Mouse (Mus musculus) urinary bladder, postnatal 36 days (tissue): ENCODE results near the gene Ankrd33.
"Not testable (repeated sequence)": the region's sequence is repeated elsewhere in the genome, so short reads cannot be mapped to it uniquely, and the experiment has no call there.

ENCODE experiments used
- DNase-seq, 2 experiments: peaks; one replicate each; pipeline ENCODE4 v3.0.0; 2022; ENCODE audit warnings: low spot score in 2 of 2, mixed read lengths in 1 of 2

The Ankrd33 gene

GRCm38 (mm10) chr15:101086956-101087355 lies 28.6 kb upstream of the Ankrd33 start:
- peak in 1 of 2 experiments; percentile 60 for DNase-seq

GRCm38 (mm10) chr15:101088291-101088690 lies 27.3 kb upstream of the Ankrd33 start:
- no peak for DNase-seq

- no peak for DNase-seq
Measured at GRCm38 (mm10) chr15:101091551-101091950, 24.0 kb upstream of the Ankrd33 start.

GRCm38 (mm10) chr15:101092121-101092828 lies 23.3 kb upstream of the Ankrd33 start:
- no peak for DNase-seq

- no peak for DNase-seq
Measured at GRCm38 (mm10) chr15:101092829-101093648, 22.5 kb upstream of the Ankrd33 start.

- no peak for DNase-seq
Measured at GRCm38 (mm10) chr15:101093988-101094387, 21.6 kb upstream of the Ankrd33 start.

GRCm38 (mm10) chr15:101094979-101095378 lies 20.6 kb upstream of the Ankrd33 start:
- no peak for DNase-seq

- no peak for DNase-seq
Measured at GRCm38 (mm10) chr15:101095392-101095791, 20.2 kb upstream of the Ankrd33 start.

GRCm38 (mm10) chr15:101097985-101098651 lies 17.4 kb upstream of the Ankrd33 start:
- no peak for DNase-seq

GRCm38 (mm10) chr15:101100996-101101395 lies 14.6 kb upstream of the Ankrd33 start:
- DNase-seq: no peak

- no peak for DNase-seq
Measured at GRCm38 (mm10) chr15:101103605-101104304, 11.8 kb upstream of the Ankrd33 start.

GRCm38 (mm10) chr15:101105496-101105994 lies 10.0 kb upstream of the Ankrd33 start:
- peak; percentile 78 to 80 for DNase-seq

- DNase-seq: no peak
Measured at GRCm38 (mm10) chr15:101106011-101106410, 9.5 kb upstream of the Ankrd33 start.

- no peak for DNase-seq
Measured at GRCm38 (mm10) chr15:101107906-101108671, 7.5 kb upstream of the Ankrd33 start.

- peak; percentile 47 to 78 for DNase-seq
Measured at GRCm38 (mm10) chr15:101113176-101113575, 2.4 kb upstream of the Ankrd33 start.

GRCm38 (mm10) chr15:101113778-101114177 lies 1.8 kb upstream of the Ankrd33 start:
- DNase-seq: not testable (repeated sequence)

GRCm38 (mm10) chr15:101118399-101119125 lies 3.0 kb downstream of the Ankrd33 start:
- DNase-seq: no peak

- no peak for DNase-seq
Measured at GRCm38 (mm10) chr15:101121411-101122289, 6.1 kb downstream of the Ankrd33 start.

- no peak for DNase-seq
Measured at GRCm38 (mm10) chr15:101122290-101122589, 6.7 kb downstream of the Ankrd33 start.
